Mouse (Mus musculus) thymus, postnatal 25 days (tissue): ENCODE results near the gene Rbm14.
A peak's percentile ranks its signal among the peaks of the same experiment; 100 is the strongest.
"Not testable (repeated sequence)": the region's sequence is repeated elsewhere in the genome, so short reads cannot be mapped to it uniquely, and the experiment has no call there.

ENCODE experiments used
- DNase-seq: peaks from one replicate; pipeline ENCODE4 v3.0.0; 2022

Rbm14 gene

DNA sequence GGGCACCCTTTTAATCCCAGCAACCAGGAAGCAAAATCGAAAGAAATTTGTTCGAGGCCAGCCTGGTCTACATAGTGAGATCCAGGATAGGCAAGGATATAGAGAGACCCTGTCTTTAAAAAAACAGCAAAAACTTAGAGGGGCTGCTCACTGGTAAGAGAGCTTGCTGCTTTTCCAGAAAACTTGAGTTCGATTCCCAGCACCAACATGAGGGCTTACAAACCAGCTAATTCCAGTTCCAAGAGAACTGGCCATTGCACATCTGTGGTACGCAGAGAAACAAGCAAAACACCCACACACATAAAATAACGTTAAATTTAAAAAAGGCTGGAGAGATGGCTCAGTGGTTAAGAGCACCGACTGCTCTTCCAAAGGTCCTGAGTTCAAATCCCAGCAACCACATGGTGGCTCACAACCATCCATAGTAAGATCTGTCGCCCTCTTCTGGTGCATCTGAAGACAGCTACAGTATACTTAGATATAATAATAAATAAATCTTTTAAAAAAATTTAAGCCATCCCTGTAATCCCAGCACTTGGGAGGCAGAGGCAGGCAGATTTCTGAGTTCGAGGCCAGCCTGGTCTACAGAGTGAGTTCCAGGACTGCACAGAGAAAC lies 1.0 kb upstream of the Rbm14 start:
- peak; percentile 12 for DNase-seq

DNA sequence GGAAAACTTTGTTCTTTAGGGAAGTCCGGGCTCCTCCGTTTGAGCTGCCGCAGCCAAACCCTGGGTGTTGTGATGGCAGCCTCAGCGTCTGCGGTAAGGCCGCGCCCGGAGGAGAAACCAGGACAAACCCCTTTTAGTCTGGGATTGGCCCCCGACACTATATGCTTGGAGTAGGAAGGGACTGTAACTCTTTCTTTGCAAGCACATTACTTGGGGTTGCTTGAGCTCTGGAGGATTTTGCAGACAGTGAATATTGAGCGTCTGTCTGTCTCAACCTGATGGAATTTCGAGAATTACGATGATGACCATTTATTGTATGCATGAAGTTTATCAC lies 442 bp upstream of the Rbm14 start:
- DNase-seq = no peak

DNA sequence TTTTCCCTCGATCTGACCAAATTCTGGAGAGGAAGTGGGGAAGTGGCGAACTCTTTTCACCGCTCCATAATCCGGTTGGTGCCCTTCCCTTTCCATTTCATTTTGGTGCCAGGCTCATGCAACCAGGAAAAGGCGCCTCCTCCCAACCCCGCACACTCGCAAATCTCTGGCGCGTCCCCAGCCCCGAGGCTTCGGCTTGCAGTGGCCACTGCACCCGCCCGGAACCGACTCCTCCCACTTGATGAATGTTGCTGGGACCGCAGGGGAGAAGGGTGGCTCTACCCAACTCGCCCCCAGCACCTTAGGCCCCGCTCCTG lies 730 bp downstream of the Rbm14 start:
- DNase-seq = no peak

DNA sequence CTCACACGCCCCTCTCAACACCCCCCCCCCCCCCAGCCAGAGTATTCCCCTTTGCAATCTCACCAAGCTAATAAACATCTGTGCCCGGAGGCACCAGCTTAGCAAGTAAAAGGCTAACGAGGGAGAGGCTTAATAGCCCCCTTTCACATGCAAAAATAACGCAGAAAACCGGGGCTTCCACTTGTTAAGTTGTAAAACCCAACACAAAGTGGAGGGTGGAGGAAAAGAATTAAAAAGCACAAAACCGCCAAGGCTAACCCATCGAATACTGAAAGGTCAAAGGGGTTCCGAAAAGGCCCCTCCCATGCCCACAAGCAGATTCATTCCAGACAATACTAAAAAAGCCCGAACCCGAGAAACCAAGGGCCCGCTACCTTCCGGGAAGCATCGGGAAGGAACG lies 1.1 kb downstream of the Rbm14 start:
- DNase-seq = no peak

DNA sequence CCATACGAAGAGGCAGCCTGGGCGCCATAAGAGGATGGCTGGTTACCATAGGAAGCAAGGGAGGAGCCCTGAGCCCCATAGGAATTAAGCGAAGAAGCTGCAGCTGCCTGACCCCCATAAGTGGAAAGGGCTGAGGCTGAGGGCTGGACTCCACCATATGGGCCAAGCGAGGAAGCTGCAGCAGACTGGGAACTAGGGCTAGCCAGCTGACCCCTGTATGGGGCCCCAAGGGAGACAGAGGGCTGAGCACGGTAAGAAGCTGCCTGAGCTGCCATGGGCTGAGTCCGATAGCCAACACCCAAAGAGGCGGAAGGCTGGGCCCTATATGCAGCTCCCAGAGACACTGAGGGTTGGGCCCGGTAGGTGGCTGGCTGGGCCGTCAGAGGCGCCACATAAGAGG lies 8.2 kb downstream of the Rbm14 start:
- no peak for DNase-seq

DNA sequence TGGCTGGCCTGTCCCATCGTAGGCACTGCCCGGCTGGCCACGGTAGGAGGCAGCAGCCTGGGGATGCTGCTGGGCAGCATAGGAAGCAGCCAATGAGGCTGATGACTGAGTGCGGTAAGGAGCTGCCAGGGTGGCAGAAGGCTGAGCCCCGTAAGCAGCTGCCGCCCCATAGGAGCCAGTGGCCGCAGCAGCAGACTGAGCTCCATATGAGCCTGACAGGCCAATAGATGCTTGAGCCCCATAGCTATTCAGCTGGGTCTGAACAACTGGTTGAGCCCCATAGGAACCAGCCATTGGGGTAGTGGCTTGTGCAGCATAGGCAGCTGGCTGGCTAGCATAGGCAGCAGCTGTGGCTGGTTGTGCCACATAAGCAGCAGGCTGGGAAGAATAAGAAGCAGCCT lies 8.7 kb downstream of the Rbm14 start:
- no peak for DNase-seq

DNA sequence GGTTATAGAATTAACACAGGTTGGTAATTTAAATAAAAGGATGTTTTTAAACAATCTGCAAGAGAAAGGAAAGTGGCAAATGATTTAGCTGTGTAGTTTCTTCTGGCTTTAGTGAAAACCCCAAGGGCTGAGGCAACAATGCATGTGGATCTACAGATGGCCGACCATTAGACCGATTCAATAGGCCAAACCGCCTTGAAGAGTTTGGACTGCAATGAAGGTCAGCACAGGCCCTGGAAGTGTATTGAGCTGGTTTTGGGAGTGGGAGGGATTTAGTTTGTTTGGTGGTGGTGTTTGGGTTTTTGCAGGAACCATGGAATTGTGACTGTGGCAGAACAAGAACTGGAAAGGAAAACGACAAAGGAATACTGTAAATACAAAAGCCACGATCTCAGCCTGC lies 12.4 kb downstream of the Rbm14 start:
- DNase-seq = no peak

DNA sequence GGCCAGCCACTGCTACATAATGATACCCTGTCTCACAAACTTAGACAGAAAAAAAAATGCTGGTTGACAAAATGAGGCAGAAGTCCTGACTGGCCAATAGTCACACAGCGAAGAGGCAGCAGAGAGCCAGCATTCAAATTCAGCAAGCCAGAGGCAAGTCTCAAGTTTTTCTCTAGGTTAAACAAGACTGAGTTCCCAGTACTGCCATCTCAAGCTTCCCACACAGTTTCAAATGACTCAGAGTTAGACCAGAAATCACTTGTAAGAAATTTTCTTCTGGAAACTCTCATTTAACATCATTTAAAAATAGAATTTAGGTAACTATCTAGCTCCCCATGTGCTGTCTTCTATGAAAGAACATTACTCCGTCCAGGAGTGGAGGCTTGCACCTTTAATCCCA lies 13.6 kb downstream of the Rbm14 start:
- no peak for DNase-seq

DNA sequence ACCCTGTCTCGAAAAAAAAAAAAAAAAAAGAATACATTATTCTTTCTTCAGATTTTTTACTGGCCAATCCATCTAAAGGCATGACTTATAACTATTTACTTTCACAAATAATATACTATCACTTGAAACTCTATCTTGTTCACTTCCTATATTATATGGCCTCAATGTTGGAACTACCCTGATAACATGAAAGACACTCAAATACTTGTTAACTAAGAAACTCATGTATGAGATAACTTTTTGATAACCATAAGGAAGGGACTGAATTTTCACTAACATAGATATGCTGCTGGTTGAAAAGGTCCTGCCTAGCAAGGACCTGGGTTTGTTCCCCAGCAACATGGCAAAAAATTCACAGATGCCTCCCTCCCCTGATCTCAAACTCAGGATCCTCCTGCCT lies 15.5 kb downstream of the Rbm14 start:
- no peak for DNase-seq

DNA sequence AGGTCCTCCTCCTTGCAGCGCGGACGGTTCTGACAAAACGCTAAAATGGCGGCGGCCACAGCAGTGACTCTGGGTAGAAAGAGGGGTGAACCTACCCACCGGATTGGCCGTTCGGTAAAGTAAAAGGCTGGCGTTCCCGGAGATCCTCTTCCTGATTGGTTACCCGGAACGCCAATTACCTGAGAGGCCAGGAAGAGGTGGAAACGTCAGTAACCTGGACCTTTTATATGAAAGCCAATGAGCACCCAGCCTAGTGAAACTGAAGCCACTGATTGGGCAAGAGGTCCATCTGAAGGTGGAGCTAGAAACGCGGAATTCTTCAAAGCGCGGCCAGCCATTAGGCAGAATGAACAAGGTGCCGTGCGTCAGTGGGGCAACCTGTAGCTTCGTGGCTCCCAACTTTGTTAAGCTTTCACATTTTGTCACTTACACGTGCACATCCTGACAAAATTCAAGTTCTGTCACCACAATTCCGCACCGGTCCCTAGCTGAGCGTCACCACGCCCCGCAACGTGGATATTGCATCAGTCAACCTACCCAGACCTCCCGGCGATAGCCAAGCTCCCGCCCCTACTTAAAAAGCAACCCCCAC lies 17.5 kb downstream of the Rbm14 start, which contains the start of gene Rbm4:
Rbm4 (minus strand) TSS at position 71 of the 592 bp plus-strand sequence.
- DNase-seq = peak; percentile 97

DNA sequence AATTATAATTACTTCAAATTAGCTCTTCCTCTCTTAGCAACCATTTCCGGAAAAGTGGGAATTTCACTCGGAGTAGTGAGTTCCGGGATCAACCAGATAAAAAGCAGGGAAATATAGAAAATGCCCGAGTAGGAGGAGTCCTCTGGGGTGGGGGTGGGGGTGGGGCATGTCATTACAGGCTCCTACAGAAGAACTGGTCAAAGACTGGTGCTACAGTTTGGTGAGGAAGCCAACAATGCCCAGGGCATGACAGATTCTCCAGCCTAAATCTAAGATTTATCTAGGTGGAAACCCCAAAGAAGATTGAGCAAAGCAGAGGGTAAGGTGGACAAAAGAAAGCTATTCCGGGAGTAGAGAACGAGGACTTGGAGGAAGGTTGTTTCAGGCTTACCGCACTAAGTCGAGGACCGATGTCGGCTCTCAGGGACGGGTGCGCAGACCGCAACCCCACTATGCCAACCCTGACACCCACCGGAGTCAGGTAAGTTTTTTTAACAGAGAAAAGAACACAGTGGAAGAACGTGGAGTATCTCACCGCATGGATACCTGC lies 18.1 kb downstream of the Rbm14 start:
- no peak for DNase-seq

DNA sequence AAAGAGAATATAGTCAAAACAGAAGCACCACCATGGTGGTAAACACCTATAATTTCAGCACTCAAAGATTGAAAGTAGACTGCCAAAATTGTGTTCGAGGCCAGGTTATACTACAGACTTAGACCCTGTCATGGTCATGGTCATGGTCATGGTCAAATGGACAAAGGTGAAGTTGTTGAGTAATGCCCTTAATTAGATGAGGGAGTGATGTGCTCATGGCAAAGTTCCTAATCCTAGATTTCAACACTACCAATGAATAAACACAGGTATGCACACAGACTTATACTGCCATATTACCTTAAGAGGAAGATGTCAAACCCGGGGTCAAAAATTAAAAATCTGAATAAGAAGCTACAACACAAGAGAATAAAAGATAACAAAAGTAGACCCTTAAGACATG lies 25.1 kb downstream of the Rbm14 start:
- DNase-seq = no peak

DNA sequence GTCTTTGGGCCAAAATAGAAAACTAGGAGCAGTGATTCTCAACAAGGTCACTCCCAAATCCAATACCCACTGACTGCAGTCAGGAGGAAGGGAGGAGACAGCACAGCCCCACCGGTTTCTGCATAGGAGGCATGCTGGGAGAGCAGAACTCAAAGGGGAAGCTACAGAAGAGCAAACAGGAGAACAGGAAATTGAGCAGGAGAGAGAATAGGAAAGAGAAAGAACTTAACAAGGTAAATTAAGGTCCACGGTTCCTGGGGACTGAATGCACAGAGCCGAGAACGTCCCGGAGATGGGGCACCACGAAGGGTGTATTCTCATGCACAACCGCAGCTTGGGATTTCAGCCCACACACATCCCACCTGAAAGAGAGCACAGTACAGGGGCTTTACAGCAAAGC lies 26.2 kb downstream of the Rbm14 start:
- no peak for DNase-seq

DNA sequence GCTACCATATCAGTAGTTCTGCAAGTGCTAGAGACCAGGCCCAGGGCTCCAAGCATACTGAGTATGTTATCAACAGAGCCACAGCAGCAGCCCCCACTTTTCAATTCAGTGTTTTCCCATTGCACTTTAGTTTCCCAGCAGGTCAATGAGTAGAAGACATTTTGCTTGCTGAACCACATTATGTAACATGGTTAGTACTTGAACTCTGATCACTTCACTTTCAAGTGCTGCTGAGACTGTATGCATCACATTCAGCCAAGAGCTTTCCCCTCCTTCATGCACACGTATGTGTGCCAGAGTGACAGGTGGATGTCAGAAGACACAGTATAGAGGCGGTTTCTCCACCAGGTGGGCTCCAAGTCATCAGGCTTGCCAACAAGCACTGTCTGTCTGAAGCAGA lies 28.5 kb downstream of the Rbm14 start:
- DNase-seq = no peak

DNA sequence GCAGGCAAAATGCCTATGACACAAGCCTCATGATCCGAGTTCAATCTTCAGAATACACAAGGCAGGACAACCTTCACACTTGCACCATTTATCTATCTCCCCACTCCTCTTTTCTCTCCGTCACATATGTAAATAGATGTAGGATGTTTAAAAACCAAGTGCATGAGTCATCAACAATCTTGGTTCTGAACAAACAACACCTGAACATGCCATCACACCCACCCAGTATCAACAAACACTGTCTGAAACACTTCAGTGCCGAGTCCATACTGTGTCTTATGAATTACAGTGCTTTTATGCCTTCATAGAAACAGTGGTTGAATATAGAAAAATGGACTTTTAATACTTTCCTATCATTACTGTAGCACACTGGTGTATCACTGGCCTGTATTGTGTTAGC lies 38.6 kb downstream of the Rbm14 start:
- no peak for DNase-seq

DNA sequence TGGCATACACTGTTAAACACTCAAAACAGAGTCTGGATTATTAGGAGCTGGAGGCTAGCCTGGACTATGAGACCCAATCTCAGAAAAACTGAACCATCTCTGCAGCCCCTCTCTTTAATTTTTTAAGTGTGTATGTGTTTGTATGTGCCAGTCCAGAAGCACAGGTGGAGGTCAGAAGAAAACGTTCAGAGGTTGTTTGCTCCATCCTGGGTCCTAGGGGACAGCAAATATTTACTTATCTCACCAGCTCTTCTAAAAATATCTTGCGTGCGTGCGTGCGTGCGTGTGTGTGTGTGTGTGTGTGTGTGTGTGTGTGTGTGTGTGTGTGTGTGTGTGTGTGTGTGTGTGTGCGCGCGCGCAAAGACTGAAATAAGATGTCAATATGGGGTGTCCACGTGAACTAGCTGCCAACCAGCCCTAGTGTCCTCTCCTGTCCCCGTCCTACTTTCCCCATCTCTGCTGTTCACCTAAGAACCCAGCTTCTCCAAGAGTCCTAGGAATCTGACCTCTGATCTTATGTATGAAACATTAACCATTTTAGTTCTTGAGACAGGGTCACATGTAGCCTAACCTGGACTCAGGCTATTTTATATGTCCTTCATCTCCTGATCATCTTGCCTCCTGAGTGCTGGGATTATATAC lies 43.8 kb downstream of the Rbm14 start:
- DNase-seq = no peak

DNA sequence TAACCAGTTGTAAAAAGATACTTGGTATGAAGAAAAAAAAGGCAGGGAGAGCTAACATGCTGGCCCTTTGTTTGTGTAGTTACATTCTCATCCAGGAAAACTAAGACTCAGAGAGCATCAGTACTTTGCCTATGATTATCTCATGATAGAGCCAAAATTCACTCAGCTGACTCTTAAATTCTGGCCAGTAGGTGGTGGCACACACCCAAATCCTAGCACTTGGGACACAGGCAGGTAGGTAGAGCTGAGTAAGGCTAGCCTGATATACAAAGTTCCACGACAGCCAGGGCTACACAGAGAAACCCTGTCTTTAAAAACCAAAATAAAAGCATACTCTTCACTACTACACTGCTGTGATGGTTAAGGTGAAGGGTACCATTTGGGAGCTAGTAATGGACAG lies 48.6 kb downstream of the Rbm14 start:
- peak; percentile 22 for DNase-seq

DNA sequence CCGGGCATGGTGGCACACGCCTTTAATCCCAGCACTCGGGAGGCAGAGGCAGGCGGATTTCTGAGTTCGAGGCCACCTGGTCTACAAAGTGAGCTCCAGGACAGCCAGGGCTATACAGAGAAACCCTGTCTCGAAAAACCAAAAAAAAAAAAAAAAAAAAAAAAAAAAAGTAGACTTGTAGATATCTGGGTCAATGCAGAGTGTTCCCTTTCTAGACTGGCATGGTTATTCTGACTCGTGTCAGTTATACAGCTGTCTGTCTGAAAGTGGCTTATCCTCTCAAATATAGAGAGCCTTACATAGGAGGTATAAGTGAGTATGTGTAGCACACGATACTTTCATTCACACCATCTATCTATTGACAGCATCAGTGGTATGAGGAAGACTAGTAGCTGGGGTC lies 50.9 kb downstream of the Rbm14 start:
- DNase-seq = not testable (repeated sequence)

DNA sequence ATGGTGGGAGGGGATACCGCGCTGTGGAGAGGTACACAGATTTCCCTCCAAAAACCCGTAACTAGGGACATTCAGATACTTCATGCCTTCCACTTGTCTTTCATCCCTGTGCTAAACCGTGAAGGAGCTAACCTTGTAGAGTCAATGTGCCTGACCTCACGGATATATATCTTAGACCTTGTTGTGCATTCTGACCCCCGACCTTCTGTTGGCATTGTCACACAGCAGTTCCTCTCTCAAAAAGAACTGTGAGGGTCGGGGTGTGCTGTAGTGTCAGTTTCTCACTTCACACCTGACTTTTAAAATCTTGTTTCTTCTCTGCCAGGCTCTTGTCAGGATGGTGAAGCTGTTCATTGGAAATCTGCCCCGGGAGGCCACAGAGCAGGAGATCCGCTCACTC lies 54.5 kb downstream of the Rbm14 start:
- DNase-seq = no peak

DNA sequence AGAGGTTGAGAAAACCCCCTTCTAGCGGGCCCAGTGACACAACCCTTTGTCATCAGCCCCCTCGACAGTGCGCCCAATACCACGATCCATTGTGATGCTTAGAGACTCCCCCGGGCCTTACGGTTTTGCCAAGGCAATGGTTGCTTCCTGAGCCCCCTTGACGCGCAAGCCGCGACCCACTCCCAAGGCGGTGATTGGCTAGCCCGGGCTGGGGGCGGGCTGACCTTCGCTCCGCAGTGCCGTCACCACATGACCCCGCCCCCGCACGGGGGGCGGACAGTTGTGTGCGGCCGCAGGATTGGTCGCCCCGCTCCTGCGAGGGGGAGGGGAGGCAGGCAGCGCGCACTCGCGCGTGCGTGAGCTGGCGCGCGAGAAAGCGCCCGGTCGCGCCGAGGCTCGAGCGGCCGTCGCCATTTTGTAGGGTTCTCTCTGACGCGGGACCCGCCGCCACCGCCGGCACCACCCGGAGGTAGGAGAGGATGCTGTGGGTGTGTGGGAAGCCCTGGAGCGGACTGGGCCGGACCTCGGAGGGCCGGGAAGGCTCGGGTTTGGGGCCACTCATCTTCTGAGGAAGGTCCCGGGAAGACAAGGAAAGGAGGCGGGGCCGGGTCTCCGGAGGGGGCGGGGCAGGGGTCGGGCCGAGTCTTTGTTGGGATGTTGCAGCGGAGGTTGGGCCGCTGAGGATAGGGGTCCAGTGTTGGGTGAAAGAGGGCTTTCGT lies 55.1 kb downstream of the Rbm14 start, which contains the start of gene Rbm4b:
Rbm4b (plus strand) TSS at position 305 of the 719 bp plus-strand sequence.
- DNase-seq = peak; percentile 99

DNA sequence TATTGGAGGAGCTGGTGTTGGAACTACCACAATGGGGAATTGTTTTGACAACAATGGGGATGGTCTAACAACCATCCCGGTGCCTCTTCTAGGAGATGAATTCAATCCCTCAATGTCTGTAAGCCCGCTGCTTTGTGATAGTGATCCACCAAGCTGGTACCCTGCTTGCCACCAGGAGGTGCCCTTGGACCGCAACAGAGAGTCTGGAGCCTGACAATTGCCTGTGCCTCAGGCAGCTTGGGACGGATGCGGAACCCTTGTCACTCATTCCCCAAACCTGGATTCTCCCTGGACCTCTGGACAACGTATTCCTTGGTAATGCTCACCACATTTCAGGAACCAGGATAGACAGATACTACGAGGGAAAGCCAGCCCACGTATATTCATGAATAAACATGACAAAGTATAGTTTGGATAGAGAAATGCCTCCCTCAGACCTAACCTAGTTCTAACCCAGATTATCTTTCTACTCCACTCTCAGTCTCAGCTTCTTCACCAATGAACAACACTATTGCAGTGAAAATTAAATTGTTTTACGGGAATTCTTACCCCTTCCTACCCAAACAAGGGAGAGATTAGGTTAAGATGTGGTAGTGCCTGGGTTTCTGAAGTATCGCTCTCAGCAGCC lies 55.8 kb downstream of the Rbm14 start:
- DNase-seq = peak; percentile 93
